Mouse (Mus musculus): ENCODE measurements around the gene Tomm34. TPM values are rescaled to one million over a fixed set of nuclear protein-coding genes. Genes with fewer than 3 reads are reported as not detected.

Gene Tomm34
- polyA plus RNA-seq, 1 experiment = 39.4 TPM

DNA sequence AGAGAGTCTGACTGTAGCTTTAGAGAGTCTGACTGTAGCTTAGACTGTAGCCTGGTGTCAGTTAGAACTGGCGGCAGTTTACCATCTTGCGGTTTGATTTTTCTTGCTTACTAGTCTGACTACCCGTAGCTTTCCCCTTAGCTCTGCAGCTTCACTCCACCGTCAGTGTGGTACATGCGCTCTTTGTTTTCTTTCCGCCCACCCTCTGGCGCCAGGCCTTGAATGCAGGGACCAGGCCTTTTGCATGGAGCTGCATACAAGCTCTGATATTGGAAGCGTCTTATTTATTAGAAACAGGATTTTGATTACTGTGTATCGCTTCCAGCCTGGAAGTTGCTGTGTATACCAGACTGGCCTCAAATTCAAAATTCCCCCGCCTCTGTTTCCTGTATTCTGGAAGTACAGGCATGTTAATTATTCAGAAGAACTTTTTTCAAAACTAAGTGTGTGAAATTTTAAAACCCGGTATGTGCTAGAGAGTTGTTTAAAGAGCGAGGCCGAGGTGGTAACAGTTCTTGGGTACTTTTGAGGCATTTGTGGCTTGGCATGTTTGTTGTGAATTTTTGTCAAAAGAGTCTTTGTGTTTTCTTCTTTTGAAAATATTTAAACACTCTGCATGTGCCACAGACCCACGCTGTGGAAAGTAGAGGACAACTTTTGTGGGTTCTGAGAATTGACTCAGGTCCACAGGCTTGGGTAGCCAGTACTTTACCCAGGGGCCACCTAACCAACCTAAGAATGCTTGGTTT, 35.5 kb upstream of the Tomm34 start:
- no peaks in the 10 kb centered on the region for H3K4me1 ChIP-seq (ENCODE audit: control insufficient read depth, insufficient read depth, insufficient read length, low read length)
- no peak overlapping the region for H3K27ac ChIP-seq (ENCODE audit: insufficient read depth, low read depth, low read length)
- peaks cover 28% of the 10 kb centered on the region for H3K36me3 ChIP-seq (ENCODE audit: control insufficient read depth, insufficient read depth, low read length)
- H3K27me3 ChIP-seq (ENCODE audit: control insufficient read depth, insufficient read depth, low read length) = no peaks in the 10 kb centered on the region
- H3K4me3 ChIP-seq (ENCODE audit: low read depth, low read length) = no peak overlapping the region
- 92% methylated on average over 14 of the region's 14 CpGs for WGBS
- TF ChIP-seq CTCF (IDR thresholded peaks at IDR 0.05; ENCODE audit: extremely low read depth, insufficient read length, insufficient replicate concordance, low read depth, low read length) = no peak
- TF ChIP-seq POLR2A (IDR thresholded peaks at IDR 0.05; ENCODE audit: low read depth, low read length) = no peak

GRCm38 (mm10) chr2:164103501-164103900, 32.5 kb upstream of the Tomm34 start:
- no peaks in the 10 kb centered on the region for H3K4me1 ChIP-seq (ENCODE audit: control insufficient read depth, insufficient read depth, insufficient read length, low read length)
- 37% methylated on average over 4 of the region's 4 CpGs for WGBS
- H3K36me3 ChIP-seq (ENCODE audit: control insufficient read depth, insufficient read depth, low read length) = peaks cover 53% of the 10 kb centered on the region
- no peaks in the 10 kb centered on the region for H3K27me3 ChIP-seq (ENCODE audit: control insufficient read depth, insufficient read depth, low read length)
- H3K4me3 ChIP-seq (ENCODE audit: low read depth, low read length) = no peak overlapping the region
- TF ChIP-seq CTCF (IDR thresholded peaks at IDR 0.05; ENCODE audit: extremely low read depth, insufficient read length, insufficient replicate concordance, low read depth, low read length) (peak; percentile 65; the same call in 1 of the 2 replicates), POLR2A (IDR thresholded peaks at IDR 0.05; ENCODE audit: low read depth, low read length) (no peak)
- no peak overlapping the region for H3K27ac ChIP-seq (ENCODE audit: insufficient read depth, low read depth, low read length)

DNA sequence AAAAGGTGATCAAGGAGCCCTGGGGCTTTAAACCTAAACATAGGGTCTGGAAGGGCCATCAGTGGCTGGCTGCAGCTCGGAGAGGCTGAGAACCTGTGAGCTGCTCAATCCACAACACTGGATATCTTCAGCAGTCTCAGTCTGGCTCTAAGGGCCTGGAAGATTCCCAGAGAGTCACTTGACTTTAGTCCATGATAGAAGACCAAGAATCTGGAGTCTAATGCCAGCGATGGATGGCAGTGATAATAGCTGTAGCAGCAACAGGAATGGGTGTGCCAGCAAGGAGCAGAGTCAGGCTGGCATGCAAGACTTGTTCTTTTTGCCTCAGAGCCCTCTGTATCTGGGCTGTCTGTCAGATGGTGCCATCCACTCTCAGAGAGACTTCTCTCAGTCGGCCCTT, 31.4 kb upstream of the Tomm34 start:
- Histone ChIP-seq H3K4me1 (ENCODE audit: control insufficient read depth, insufficient read depth, insufficient read length, low read length) (no peaks in the 10 kb centered on the region), H3K27me3 (ENCODE audit: control insufficient read depth, insufficient read depth, low read length) (no peaks in the 10 kb centered on the region), H3K36me3 (ENCODE audit: control insufficient read depth, insufficient read depth, low read length) (peaks cover 58% of the 10 kb centered on the region), H3K27ac (ENCODE audit: insufficient read depth, low read depth, low read length) (no peak overlapping the region), H3K4me3 (ENCODE audit: low read depth, low read length) (no peak overlapping the region)
- no peak for TF ChIP-seq POLR2A (IDR thresholded peaks at IDR 0.05; ENCODE audit: low read depth, low read length)
- no peak for TF ChIP-seq CTCF (IDR thresholded peaks at IDR 0.05; ENCODE audit: extremely low read depth, insufficient read length, insufficient replicate concordance, low read depth, low read length)
- 87% methylated on average over 3 of the region's 3 CpGs for WGBS

GRCm38 (mm10) chr2:164101936-164102335, 31.0 kb upstream of the Tomm34 start:
- Histone ChIP-seq H3K27me3 (ENCODE audit: control insufficient read depth, insufficient read depth, low read length) (no peaks in the 10 kb centered on the region), H3K4me1 (ENCODE audit: control insufficient read depth, insufficient read depth, insufficient read length, low read length) (no peaks in the 10 kb centered on the region), H3K4me3 (ENCODE audit: low read depth, low read length) (no peak overlapping the region), H3K27ac (ENCODE audit: insufficient read depth, low read depth, low read length) (no peak overlapping the region), H3K36me3 (ENCODE audit: control insufficient read depth, insufficient read depth, low read length) (peaks cover 56% of the 10 kb centered on the region)
- WGBS = 52% methylated on average over 1 of the region's 1 CpGs
- TF ChIP-seq CTCF (IDR thresholded peaks at IDR 0.05; ENCODE audit: extremely low read depth, insufficient read length, insufficient replicate concordance, low read depth, low read length) = no peak
- TF ChIP-seq POLR2A (IDR thresholded peaks at IDR 0.05; ENCODE audit: low read depth, low read length) = no peak

- H3K27ac ChIP-seq (ENCODE audit: insufficient read depth, low read depth, low read length) = no peak overlapping the region
- H3K4me1 ChIP-seq (ENCODE audit: control insufficient read depth, insufficient read depth, insufficient read length, low read length) = no peaks in the 10 kb centered on the region
- H3K27me3 ChIP-seq (ENCODE audit: control insufficient read depth, insufficient read depth, low read length) = no peaks in the 10 kb centered on the region
- TF ChIP-seq POLR2A (IDR thresholded peaks at IDR 0.05; ENCODE audit: low read depth, low read length) = no peak
- TF ChIP-seq CTCF (IDR thresholded peaks at IDR 0.05; ENCODE audit: extremely low read depth, insufficient read length, insufficient replicate concordance, low read depth, low read length) = no peak
- H3K36me3 ChIP-seq (ENCODE audit: control insufficient read depth, insufficient read depth, low read length) = peaks cover 65% of the 10 kb centered on the region
- 93% methylated on average over 11 of the region's 11 CpGs for WGBS
- H3K4me3 ChIP-seq (ENCODE audit: low read depth, low read length) = no peak overlapping the region
Measured at GRCm38 (mm10) chr2:164098603-164099250, 27.8 kb upstream of the Tomm34 start.

GRCm38 (mm10) chr2:164094152-164094551, 23.2 kb upstream of the Tomm34 start:
- Histone ChIP-seq H3K36me3 (ENCODE audit: control insufficient read depth, insufficient read depth, low read length) (peaks cover 49% of the 10 kb centered on the region), H3K4me3 (ENCODE audit: low read depth, low read length) (no peak overlapping the region), H3K27ac (ENCODE audit: insufficient read depth, low read depth, low read length) (no peak overlapping the region), H3K27me3 (ENCODE audit: control insufficient read depth, insufficient read depth, low read length) (no peaks in the 10 kb centered on the region), H3K4me1 (ENCODE audit: control insufficient read depth, insufficient read depth, insufficient read length, low read length) (no peaks in the 10 kb centered on the region)
- no peak for TF ChIP-seq CTCF (IDR thresholded peaks at IDR 0.05; ENCODE audit: extremely low read depth, insufficient read length, insufficient replicate concordance, low read depth, low read length)
- TF ChIP-seq POLR2A (IDR thresholded peaks at IDR 0.05; ENCODE audit: low read depth, low read length) = no peak
- WGBS = 68% methylated on average over 7 of the region's 7 CpGs

DNA sequence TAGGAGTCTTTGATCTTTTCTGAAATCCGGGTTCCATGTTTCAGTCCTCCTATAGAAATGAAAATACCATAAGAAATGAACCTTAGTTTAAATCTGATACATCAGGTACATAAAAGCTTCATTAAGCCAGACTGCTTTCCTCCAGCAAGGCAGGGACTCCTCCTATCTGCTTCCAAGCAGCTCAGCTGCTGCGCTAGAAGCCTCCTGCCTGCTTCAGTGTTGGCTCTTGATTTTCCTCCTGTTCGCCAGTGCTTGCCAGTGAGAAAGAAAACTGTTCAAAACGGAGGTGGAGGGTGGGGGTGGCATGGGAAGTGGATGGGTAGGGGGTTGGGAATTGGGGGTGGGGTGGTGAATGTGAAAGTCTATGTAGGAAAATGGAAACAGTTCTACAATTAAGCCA, 18.5 kb upstream of the Tomm34 start:
- Histone ChIP-seq H3K36me3 (ENCODE audit: control insufficient read depth, insufficient read depth, low read length) (peaks cover 49% of the 10 kb centered on the region), H3K4me1 (ENCODE audit: control insufficient read depth, insufficient read depth, insufficient read length, low read length) (peaks cover 3% of the 10 kb centered on the region; the same call in 1 of the 2 replicates), H3K27me3 (ENCODE audit: control insufficient read depth, insufficient read depth, low read length) (no peaks in the 10 kb centered on the region), H3K4me3 (ENCODE audit: low read depth, low read length) (no peak overlapping the region), H3K27ac (ENCODE audit: insufficient read depth, low read depth, low read length) (no peak overlapping the region)
- WGBS = 90% methylated on average over 4 of the region's 4 CpGs
- TF ChIP-seq POLR2A (IDR thresholded peaks at IDR 0.05; ENCODE audit: low read depth, low read length) (no peak), CTCF (IDR thresholded peaks at IDR 0.05; ENCODE audit: extremely low read depth, insufficient read length, insufficient replicate concordance, low read depth, low read length) (no peak)
